Mouse (Mus musculus) cerebellum, postnatal 36 days (tissue): ENCODE measurements around the gene Sf3a1.

ENCODE experiments used
- DNase-seq, 2 experiments: peaks; one replicate each; pipeline ENCODE4 v3.0.0; 2021 to 2022; ENCODE audit warnings: mixed read lengths in 2 of 2

The Sf3a1 gene

DNA sequence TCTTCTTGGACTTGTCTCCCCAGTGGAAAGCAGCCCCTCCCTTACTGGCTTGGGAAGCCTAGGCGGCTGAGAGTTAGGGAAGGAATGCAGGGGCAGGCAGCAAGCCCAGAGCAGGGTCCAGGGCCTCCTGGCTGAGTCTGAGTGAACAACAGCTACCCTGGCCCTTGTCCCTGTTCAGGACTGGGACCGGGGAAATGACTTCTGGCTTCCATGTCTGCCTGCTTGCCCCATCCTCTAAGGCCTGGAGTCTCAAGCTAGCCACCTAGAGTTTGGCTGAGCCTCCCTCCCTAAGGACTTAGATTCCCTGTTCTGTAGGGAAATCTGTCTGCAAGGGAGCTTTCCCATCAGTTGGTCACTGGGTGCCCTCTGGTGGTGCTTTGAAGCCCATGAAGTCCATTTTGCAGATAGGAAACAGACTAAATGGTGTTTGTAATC, 59.2 kb downstream of the Sf3a1 start:
- peak; percentile 70 to 73 for DNase-seq

DNA sequence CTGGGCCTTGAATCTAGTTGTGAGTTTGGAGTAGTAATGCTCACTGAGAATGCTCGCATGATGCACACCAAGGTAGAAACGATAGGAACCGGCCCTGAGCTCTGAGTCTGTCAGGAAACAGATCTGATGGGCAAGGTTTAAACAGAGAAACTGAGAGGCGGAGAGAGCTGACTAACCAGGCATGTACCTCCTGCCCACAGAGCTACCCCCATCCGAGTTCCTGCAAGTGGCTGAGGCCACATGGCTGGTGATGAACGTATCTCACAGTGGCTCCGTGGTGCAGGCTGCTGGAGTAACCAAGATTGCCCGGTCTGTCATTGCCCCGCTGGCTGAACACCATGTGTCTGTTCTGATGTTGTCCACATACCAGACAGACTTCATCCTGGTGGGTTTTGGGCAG, 59.8 kb downstream of the Sf3a1 start:
- no peak for DNase-seq

DNA sequence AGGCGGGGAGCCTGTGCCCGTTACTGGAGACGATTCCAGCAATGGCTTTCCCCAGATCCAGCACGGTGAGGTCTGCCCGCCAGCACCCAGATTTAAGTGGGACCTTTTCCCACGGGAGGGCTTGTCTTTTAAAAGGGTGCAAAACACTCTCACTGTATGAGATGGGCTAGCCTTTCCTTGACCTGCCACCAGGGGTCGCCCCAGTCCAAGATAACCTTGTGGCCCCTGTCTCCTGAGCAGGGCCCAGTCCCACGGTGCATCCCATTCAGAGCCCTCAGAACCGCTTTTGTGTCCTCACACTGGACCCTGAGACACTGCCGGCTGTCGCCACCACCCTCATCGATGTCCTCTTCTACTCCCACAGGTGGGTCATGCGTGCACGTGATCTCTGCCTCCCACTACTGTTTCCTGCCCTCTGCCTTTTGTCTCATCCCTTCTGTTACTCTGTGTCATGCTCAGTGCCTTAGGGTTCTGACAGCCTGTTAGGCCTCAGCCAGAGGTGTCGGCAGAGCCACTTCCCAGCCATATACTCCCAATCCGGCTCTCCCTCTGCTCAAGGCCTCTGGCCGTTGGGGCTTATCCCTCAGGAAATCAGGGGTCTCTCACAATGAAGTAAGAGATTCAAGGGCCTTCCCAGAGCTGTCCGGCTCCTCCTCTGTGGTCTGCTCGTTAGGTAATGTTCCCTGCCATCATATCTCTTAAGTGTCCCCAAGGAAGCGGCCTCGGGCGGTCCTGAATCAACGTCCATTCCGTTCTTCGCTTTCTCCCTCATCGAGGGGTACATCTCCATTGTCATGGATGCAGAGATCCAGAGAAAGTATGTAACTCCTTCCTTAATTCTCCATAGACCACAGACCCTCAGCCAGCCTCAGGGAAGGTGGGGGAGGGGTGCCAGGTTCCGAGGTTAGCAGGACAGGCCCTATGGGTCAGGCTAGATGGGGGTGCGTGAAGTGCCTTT, 60.6 kb downstream of the Sf3a1 start:
- DNase-seq, result peak; percentile 85 to 87

DNA sequence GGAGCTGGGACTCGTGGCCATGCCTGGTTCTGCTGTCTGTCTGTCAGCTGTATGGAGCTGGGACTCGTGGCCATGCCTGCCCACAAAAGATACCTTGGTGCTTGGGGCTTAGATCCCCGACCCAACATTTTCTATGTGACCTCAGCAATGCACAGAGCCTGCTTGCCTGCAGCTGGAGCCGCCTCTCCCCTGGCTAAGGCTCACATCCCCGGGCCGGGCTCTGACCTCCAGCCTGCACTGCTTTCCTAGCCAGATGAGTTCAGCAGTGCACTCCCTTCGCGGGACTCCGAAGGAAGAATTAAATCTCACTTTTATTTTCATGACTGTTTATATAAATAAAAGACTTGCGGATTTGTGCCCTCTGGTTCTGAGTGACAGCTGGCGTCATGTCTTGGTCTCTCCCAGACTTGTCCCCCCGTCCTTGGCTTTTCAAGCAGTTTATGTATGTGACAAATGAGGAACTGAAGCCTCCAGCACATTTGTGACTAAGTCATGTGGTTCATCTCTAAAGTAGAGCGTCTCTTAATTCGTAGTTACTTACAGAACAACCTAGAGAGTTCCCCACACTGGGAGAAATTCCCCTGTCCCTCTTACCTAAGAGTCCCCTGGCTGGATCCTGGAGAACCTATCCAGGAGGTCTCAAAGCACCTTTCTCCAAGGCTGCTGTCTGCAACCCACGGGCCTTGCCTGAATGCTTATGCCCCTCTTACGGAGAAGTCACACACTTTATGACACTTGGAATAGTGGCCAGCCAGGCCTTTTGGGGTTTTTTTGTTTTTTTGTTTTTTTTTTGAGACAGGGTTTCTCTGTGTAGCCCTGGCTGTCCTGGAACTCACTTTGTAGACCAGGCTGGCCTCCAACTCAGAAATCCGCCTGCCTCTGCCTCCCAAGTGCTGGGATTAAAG, 62.1 kb downstream of the Sf3a1 start:
- DNase-seq, result no peak

DNA sequence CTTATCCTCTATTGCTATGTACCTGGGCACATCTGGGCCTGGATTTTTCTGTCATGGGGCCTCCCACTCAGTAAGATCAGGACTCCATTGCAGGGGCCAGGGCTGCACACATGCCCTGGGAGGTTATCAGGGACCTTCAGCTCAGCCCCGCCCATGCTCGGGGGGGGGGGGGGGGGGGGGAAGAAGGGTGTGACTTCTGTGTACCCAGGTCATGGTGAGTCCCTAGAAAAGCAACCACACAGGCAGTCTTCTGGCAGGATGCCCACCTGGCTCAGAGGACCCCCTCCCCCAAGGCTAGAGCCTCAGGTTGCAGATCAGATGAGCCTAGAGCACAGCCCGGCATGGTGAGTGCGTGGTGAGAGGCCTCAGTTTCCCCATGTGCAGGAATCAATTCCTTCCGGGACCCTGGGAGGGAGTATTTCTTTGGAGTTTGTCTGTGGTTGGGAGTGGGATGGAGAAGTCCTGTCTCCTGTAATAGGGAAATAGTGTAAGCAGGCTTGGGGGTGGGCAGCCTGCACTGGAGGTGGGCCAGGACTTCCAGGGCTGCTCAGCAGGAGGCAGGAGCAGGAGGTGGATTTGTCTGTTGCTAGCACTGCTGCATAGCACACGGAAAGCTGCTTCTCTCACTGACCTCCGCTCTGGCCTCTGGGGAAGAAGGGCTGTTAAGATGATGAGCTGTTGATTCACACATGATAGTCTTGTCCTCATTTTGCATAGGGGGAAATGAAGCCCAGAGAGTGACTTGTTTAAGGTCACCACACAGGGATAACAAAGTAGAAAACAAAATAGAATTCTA, 63.4 kb downstream of the Sf3a1 start:
- DNase-seq, result no peak

DNA sequence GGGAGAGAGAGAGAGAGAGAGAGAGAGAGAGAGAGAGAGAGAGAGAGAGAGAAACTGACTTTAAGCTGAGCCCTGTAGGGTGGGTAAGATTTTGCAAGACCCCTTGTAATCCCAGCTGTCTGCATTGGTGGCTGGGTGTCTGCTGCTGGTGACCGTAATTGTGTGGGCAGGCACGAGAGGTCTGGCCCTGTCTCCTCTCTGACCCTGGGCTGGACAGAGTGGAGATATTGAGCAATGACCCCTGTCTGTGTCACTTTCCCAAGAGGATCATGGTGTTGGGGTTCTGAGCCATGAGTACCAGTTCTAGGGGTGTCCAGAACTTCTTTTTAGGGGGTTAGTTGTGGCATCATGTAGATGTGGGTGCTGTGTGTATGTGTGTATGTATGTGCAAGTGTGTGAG, 64.1 kb downstream of the Sf3a1 start:
- no peak for DNase-seq

DNA sequence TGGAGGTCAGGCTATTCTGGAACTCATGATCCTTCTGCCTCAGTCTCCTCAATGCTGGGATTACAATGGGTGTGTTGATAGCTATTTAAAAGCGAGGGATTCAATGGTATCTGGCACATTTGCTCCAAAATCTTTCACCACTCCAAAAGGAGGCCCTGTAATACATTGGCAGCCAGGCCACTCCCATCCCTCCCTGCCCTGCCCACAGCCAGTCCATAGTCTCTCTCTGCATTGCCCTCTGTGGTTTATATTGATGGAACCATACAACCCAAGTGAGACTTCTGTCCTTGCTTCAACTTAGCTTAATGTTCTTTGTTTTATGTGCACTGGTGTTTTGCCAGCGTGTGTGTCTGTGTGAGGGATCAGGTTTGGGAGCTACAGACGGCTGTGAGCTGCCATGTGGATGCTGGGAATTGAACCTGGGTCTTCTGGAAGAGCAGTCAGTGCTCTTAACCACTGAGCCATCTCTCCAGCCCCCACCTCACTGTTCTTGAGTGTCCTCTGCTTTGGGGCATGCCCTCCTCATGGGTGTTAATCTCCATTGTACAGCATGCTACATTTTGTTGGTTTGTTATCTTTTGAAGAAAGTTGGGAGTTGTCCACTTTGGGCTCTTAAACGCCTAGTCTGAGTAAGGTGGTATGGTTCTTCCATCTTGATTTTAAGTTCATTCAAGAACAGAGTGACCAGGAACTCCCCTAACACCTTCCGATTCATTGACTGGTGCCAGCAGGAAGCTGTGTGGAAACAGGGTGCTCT, 66.6 kb downstream of the Sf3a1 start:
- no peak for DNase-seq

DNA sequence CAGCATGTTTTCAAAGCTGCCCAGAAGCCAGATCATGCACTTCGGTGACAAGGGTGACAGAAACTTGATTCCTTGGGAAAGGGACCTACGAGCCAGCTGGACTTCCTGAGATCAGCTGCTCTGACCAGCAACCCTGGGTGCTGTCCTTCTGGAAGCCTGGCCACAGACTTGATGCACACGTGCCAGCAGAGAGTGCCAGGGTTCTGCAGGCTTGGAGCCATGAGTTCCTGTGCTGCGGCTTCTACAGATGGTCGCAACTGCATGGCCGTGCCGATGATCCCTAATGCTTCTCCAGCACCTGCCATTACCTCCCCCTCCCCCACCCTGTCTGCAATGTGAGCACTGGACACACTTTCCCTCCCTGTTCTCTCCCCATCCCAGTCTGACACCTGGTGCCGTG, 68.3 kb downstream of the Sf3a1 start:
- peak; percentile 81 to 86 for DNase-seq

DNA sequence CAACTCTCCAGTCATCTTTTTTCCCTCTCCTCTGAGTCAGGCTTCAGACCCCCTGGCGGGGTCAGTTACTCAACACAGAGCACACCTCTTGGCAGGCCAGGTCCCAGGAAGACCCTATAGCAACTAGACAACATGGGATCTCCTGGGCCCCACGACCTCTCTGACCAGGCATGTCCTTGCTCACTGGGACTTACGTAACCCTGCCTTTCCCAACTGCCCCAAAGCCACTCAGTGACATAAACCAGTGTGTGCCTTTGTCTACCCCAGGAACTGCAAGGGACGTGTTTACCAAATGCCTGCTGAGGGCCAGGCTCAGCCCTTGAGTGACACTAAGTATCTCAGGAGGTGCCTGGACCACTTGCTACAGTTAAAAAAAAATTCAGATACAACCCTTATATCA, 69.7 kb downstream of the Sf3a1 start:
- no peak for DNase-seq

DNA sequence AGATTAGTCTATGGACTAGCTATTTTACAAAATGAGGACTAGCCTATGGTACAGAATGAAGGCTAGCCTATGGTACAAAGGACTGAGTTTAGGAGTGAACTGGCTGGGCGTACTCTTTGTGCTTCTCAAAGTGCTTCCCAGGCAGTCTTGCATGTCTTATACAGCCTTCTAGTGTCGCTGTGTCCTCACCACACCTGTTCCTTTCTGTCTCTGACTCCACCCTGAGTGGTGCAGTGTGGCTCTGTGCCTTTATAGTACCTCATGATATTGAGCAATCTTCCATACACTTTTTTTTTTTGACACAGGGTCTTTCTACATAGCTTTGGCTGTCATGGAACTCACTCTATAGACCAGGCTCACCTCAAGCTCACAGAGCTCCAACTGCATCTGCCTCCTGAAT, 71.3 kb downstream of the Sf3a1 start:
- no peak for DNase-seq
